Mouse (Mus musculus): ENCODE measurements around the gene Pole4. TPM values are rescaled to one million over a fixed set of nuclear protein-coding genes. Genes with fewer than 3 reads are reported as not detected.

Gene Pole4
- total and polyA plus RNA-seq, 3 experiments = 4.8 to 44.3 (median 37.3) TPM

- DNase-seq = no peak
These were observed 92.0 kb downstream of the Pole4 start for GRCm38 (mm10) chr6:82613201-82613600.

- no peak for DNase-seq
These were observed 94.1 kb downstream of the Pole4 start for GRCm38 (mm10) chr6:82611049-82611448.

GRCm38 (mm10) chr6:82609339-82609926 is 95.7 kb downstream of the Pole4 start:
- DNase-seq = no peak

GRCm38 (mm10) chr6:82608756-82609155 is 96.4 kb downstream of the Pole4 start:
- no peak for DNase-seq

GRCm38 (mm10) chr6:82604791-82605190 is 100.4 kb downstream of the Pole4 start:
- no peak for DNase-seq

GRCm38 (mm10) chr6:82603665-82604064 is 101.5 kb downstream of the Pole4 start:
- peak; percentile 20 for DNase-seq

- DNase-seq = no peak
These were observed 101.9 kb downstream of the Pole4 start for GRCm38 (mm10) chr6:82603228-82603627.

GRCm38 (mm10) chr6:82595461-82596090 is 109.6 kb downstream of the Pole4 start:
- no peak for DNase-seq

- peak; percentile 6 for DNase-seq
These were observed 115.8 kb downstream of the Pole4 start for GRCm38 (mm10) chr6:82589387-82589786.

GRCm38 (mm10) chr6:82585396-82585795 is 119.8 kb downstream of the Pole4 start:
- no peak for DNase-seq

GRCm38 (mm10) chr6:82575445-82575844 is 129.7 kb downstream of the Pole4 start:
- DNase-seq = no peak

Other genes starting within 250 kb of the Pole4 start
- gene Hk2, start 69.1 kb upstream of the Pole4 start, total RNA-seq (2021) = 100 to 1,000 TPM in 1 of 2 experiments, 10 to 100 TPM in 1; 69.1 to 110 TPM
- 13.3 and 16.8 TPM in 2 replicates for gene Hk2, start 69.1 kb upstream of the Pole4 start, polyA plus RNA-seq (2012; rRNA removed)
- gene Sema4f, start 234.4 kb upstream of the Pole4 start, total RNA-seq (2021) = 1 to 10 TPM in 1 of 2 experiments, under 1 TPM in 1; 0.52 to 1.2 TPM
- gene Sema4f, start 234.4 kb upstream of the Pole4 start, polyA plus RNA-seq (2012; rRNA removed) = 1.1 and 1.3 TPM in 2 replicates
- not detected for gene M1ap, start 241.5 kb upstream of the Pole4 start, total RNA-seq (2021)
- 0.07 TPM in 1 of 2 replicates, not detected in the other for gene M1ap, start 241.5 kb upstream of the Pole4 start, polyA plus RNA-seq (2012; rRNA removed)